Mouse (Mus musculus) retina, embryonic 14.5 days (tissue): ENCODE data around the gene Stip1.

Experiments used
- DNase-seq: peaks from one replicate; pipeline ENCODE4 v3.0.0-alpha.2; 2015; ENCODE audit warnings: low spot score

Stip1 gene

GRCm38 (mm10) chr19:6983621-6984020, 56.1 kb downstream of the Stip1 start:
- peak; percentile 63 for DNase-seq

GRCm38 (mm10) chr19:6981465-6981864, 58.3 kb downstream of the Stip1 start:
- no peak for DNase-seq

- peak; percentile 99 for DNase-seq
These were observed 59.2 kb downstream of the Stip1 start, which contains the start of gene Fkbp2 for GRCm38 (mm10) chr19:6980381-6981093. Gene Fkbp2, minus strand, starts transcription at chr19:6980501.

- DNase-seq: peak; percentile 99
These were observed 60.0 kb downstream of the Stip1 start for GRCm38 (mm10) chr19:6979486-6980380.

- no peak for DNase-seq
These were observed 60.7 kb downstream of the Stip1 start for GRCm38 (mm10) chr19:6979001-6979479.

- DNase-seq: no peak
These were observed 61.2 kb downstream of the Stip1 start for GRCm38 (mm10) chr19:6978639-6978974.

GRCm38 (mm10) chr19:6977759-6978638, 61.8 kb downstream of the Stip1 start:
- no peak for DNase-seq

- DNase-seq: peak; percentile 80
These were observed 63.9 kb downstream of the Stip1 start, which contains the start of gene Plcb3 for GRCm38 (mm10) chr19:6975537-6976521. Gene Plcb3, minus strand, starts transcription at chr19:6976470.

GRCm38 (mm10) chr19:6974211-6975205, 65.3 kb downstream of the Stip1 start, which contains the start of gene Ppp1r14b:
Gene Ppp1r14b, plus strand, starts transcription at chr19:6974968.
- peak; percentile 85 for DNase-seq

GRCm38 (mm10) chr19:6973581-6974190, 66.1 kb downstream of the Stip1 start:
- DNase-seq: no peak

GRCm38 (mm10) chr19:6972247-6972917, 67.4 kb downstream of the Stip1 start:
- DNase-seq: no peak

GRCm38 (mm10) chr19:6971644-6972043, 68.1 kb downstream of the Stip1 start:
- no peak for DNase-seq
